In genomic region chr11:94550442-94550744, GRCm38 (mm10) we compare ENCODE assay signal across 24 mouse cellular contexts. TPM values are rescaled to one million over a fixed set of nuclear protein-coding genes. Genes with fewer than 3 reads are reported as not detected.
DNase-seq lines count a peak whose midpoint lies in the region; ATAC-seq and TF ChIP-seq lines count a peak whose summit lies in the region.
"Had no signal": no experiment of that assay in that cellular context is flagged by ENCODE, and none has a peak within 500 bp of the region (broad histone marks: within the 10 kb centered on the region; RNA-seq: fewer than 3 reads in every experiment).

No protein-coding gene starts in this region.

- 0 out of 2 replicates have a peak overlapping the region, but pooled peaks have one; percentile 35 for H3K27ac ChIP-seq in limb, embryonic 12.5 days
- no peak overlapping the region for H3K27ac ChIP-seq in limb, embryonic 10.5 days
- H3K27ac ChIP-seq in embryonic fibroblast, embryonic 13.5 days (ENCODE audit: insufficient read depth, low read length) = 0 out of 2 replicates have a peak overlapping the region, but pooled peaks have one; percentile 31
- H3K27ac ChIP-seq: hindbrain, embryonic 13.5 days; liver, embryonic 14.5 days; macrophage; neural tube, embryonic 15.5 days had no signal

- ATAC-seq in limb, embryonic 12.5 days (ENCODE audit: insufficient number of reproducible peaks, insufficient read depth, low FRiP score, low TSS enrichment, low read depth) = no peak
- ATAC-seq: forebrain, postnatal 0 days; Patski had no signal

- no peak for TF ChIP-seq CTCF in embryonic fibroblast, embryonic 13.5 days (IDR thresholded peaks at IDR 0.05; ENCODE audit: borderline replicate concordance, insufficient read depth, low read length)

- H3K4me3 ChIP-seq in limb, embryonic 12.5 days (replicated peaks) = no peak overlapping the region
- no peak overlapping the region for H3K4me3 ChIP-seq in limb, embryonic 10.5 days
- no peak overlapping the region for H3K4me3 ChIP-seq in embryonic fibroblast, embryonic 13.5 days (ENCODE audit: insufficient read depth, low read length)
- H3K4me3 ChIP-seq: heart, embryonic 15.5 days; hindbrain, embryonic 13.5 days; neural tube, embryonic 15.5 days had no signal

- H3K4me2 ChIP-seq in limb, embryonic 12.5 days = no peak overlapping the region
- H3K4me2 ChIP-seq: heart, embryonic 15.5 days; hindbrain, embryonic 13.5 days; midbrain, embryonic 11.5 days; neural tube, embryonic 15.5 days had no signal

- H3K9me3 ChIP-seq in limb, embryonic 12.5 days = no peaks in the 10 kb centered on the region
- H3K9me3 ChIP-seq in limb, embryonic 10.5 days (replicated peaks) = no peaks in the 10 kb centered on the region
- H3K9me3 ChIP-seq: heart, embryonic 15.5 days; hindbrain, embryonic 13.5 days; neural tube, embryonic 15.5 days had no signal

- WGBS in limb, embryonic 12.5 days = 89% methylated on average over 5 of the region's 5 CpGs
- 91% methylated on average over 5 of the region's 5 CpGs for WGBS in limb, embryonic 10.5 days

- peaks cover 11% of the 10 kb centered on the region for H3K4me1 ChIP-seq in limb, embryonic 12.5 days (replicated peaks)
- H3K4me1 ChIP-seq in limb, embryonic 10.5 days = peaks cover 17% of the 10 kb centered on the region
- peaks cover 4% of the 10 kb centered on the region; the same call in 1 of the 2 replicates for H3K4me1 ChIP-seq in embryonic fibroblast, embryonic 13.5 days (ENCODE audit: control insufficient read depth, insufficient read depth, low read length)

- TF ChIP-seq POLR2A in embryonic fibroblast, embryonic 13.5 days (IDR thresholded peaks at IDR 0.05; ENCODE audit: low read depth, low read length) = no peak

- 0 out of 2 replicates have a peak overlapping the region, but pooled peaks have one; percentile 12 for H3K9ac ChIP-seq in limb, embryonic 12.5 days (replicated peaks)
- H3K9ac ChIP-seq: forebrain, postnatal 0 days; heart, embryonic 15.5 days; hindbrain, embryonic 13.5 days; liver, embryonic 14.5 days; neural tube, embryonic 15.5 days had no signal

- DNase-seq in limb, embryonic 10.5 days (ENCODE audit: low spot score) = no peak
- peak; percentile 77 for DNase-seq in 3T3-L1 (ENCODE audit: low read depth, low spot score)
- DNase-seq in Muller cell, postnatal 12 days (ENCODE audit: inconsistent ontology term) = peak; percentile 46
- DNase-seq in yolk sac, embryonic 10.5 days (ENCODE audit: low spot score) = no peak
- no peak for DNase-seq in frontal cortex, postnatal 10 days (ENCODE audit: low spot score in 2 of 2)
- DNase-seq in adrenal gland, postnatal 10 days = no peak
- DNase-seq: cerebellum, adult 8-10 months; forebrain, postnatal 0 days; heart, postnatal 36 days; kidney, adult 8-10 months; kidney, postnatal 10 days; left cerebral cortex, postnatal 4 days had no signal

- H3K36me3 ChIP-seq in limb, embryonic 12.5 days = peaks cover 5% of the 10 kb centered on the region; the same call in 1 of the 2 replicates
- H3K36me3 ChIP-seq in limb, embryonic 10.5 days = peaks cover 7% of the 10 kb centered on the region; the same call in 1 of the 2 replicates
- H3K36me3 ChIP-seq: heart, embryonic 15.5 days; hindbrain, embryonic 13.5 days; neural tube, embryonic 15.5 days had no signal

- H3K27me3 ChIP-seq in limb, embryonic 12.5 days = no peaks in the 10 kb centered on the region
- no peaks in the 10 kb centered on the region for H3K27me3 ChIP-seq in limb, embryonic 10.5 days (ENCODE audit: low read depth, poor library complexity, severe bottlenecking)
- H3K27me3 ChIP-seq: heart, embryonic 15.5 days; hindbrain, embryonic 13.5 days; neural tube, embryonic 15.5 days; Patski had no signal

RNA-seq across cellular contexts. Expression of gene Rsad1, which starts 1.3 kb away (rescaled TPM):
- polyA plus RNA-seq in limb, embryonic 12.5 days (2016; fragmentation: Nextera tagmentation; extraction: Ambion mirVana) = 4.1 and 5.7 TPM in 2 replicates
- 3.0 and 4.5 TPM in 2 replicates for polyA plus RNA-seq in limb, embryonic 10.5 days (2016; fragmentation: Nextera tagmentation; extraction: Ambion mirVana)
- 4.1 and 5.5 TPM in 2 replicates for polyA plus RNA-seq in embryonic fibroblast, embryonic 13.5 days (2011; ENCODE audit: insufficient read length, low read depth, missing spikeins)
- total RNA-seq in adrenal gland, postnatal 10 days (2021) = 10 to 100 TPM in 1 of 2 experiments, 1 to 10 TPM in 1; 8.3 to 10.1 TPM

RNA-seq across cellular contexts. Expression of gene Chad, which starts 14.5 kb away (rescaled TPM):
- 3.6 and 5.3 TPM in 2 replicates for polyA plus RNA-seq in limb, embryonic 12.5 days (2016; fragmentation: Nextera tagmentation; extraction: Ambion mirVana)
- 0.11 and 0.30 TPM in 2 replicates for polyA plus RNA-seq in limb, embryonic 10.5 days (2016; fragmentation: Nextera tagmentation; extraction: Ambion mirVana)
- not detected in 2 replicates for polyA plus RNA-seq in embryonic fibroblast, embryonic 13.5 days (2011; ENCODE audit: insufficient read length, low read depth, missing spikeins)
- total RNA-seq in adrenal gland, postnatal 10 days (2021) = 1 to 10 TPM in 1 of 2 experiments, under 1 TPM in 1; 0.39 to 2.9 TPM
- total RNA-seq: adrenal gland, adult 18-20 months; forebrain, postnatal 0 days had no signal
- polyA plus RNA-seq: forebrain, embryonic 11.5 days; macrophage had no signal

RNA-seq across cellular contexts. Expression of gene Mycbpap, which starts 28.9 kb away (rescaled TPM):
- 5.1 and 7.0 TPM in 2 replicates for polyA plus RNA-seq in limb, embryonic 12.5 days (2016; fragmentation: Nextera tagmentation; extraction: Ambion mirVana)
- polyA plus RNA-seq in limb, embryonic 10.5 days (2016; fragmentation: Nextera tagmentation; extraction: Ambion mirVana) = 2.7 and 5.0 TPM in 2 replicates
- 1.6 and 2.0 TPM in 2 replicates for polyA plus RNA-seq in embryonic fibroblast, embryonic 13.5 days (2011; ENCODE audit: insufficient read length, low read depth, missing spikeins)
- total RNA-seq in adrenal gland, postnatal 10 days (2021) = 1 to 10 TPM; 3.3 to 4.8 TPM
- total RNA-seq: gastrocnemius, adult 18-20 months had no signal

RNA-seq across cellular contexts. Expression of gene Epn3, which starts 50.6 kb away (rescaled TPM):
- 2.8 and 4.1 TPM in 2 replicates for polyA plus RNA-seq in limb, embryonic 12.5 days (2016; fragmentation: Nextera tagmentation; extraction: Ambion mirVana)
- 3.0 and 3.6 TPM in 2 replicates for polyA plus RNA-seq in limb, embryonic 10.5 days (2016; fragmentation: Nextera tagmentation; extraction: Ambion mirVana)
- polyA plus RNA-seq in embryonic fibroblast, embryonic 13.5 days (2011; ENCODE audit: insufficient read length, low read depth, missing spikeins) = 0.53 and 1.4 TPM in 2 replicates
- 10 to 100 TPM in 1 of 2 experiments, 1 to 10 TPM in 1; 7.0 to 10.2 TPM for total RNA-seq in adrenal gland, postnatal 10 days (2021)
- total RNA-seq: gastrocnemius, adult 18-20 months had no signal
- polyA plus RNA-seq: macrophage had no signal

RNA-seq across cellular contexts. Expression of gene Acsf2, which starts 51.3 kb away (rescaled TPM):
- 5.0 and 6.0 TPM in 2 replicates for polyA plus RNA-seq in limb, embryonic 12.5 days (2016; fragmentation: Nextera tagmentation; extraction: Ambion mirVana)
- polyA plus RNA-seq in limb, embryonic 10.5 days (2016; fragmentation: Nextera tagmentation; extraction: Ambion mirVana) = 4.1 and 5.6 TPM in 2 replicates
- polyA plus RNA-seq in embryonic fibroblast, embryonic 13.5 days (2011; ENCODE audit: insufficient read length, low read depth, missing spikeins) = 13.8 and 19.4 TPM in 2 replicates
- total RNA-seq in adrenal gland, postnatal 10 days (2021) = 10 to 100 TPM; 55.9 to 57.7 TPM

Comparison
In these comparisons a context has a peak if more than half of its experiments do, and no peak if none do; other contexts are left out.
1. DNase-seq: peak in 3T3-L1 (single experiment) and Muller cell, postnatal 12 days (single experiment); none in limb, embryonic 10.5 days (single experiment), yolk sac, embryonic 10.5 days (single experiment), frontal cortex, postnatal 10 days (0 of 2) and adrenal gland, postnatal 10 days (single experiment).